Comparison of ENCODE assay signal across 26 mouse cellular contexts in the genomic region with DNA sequence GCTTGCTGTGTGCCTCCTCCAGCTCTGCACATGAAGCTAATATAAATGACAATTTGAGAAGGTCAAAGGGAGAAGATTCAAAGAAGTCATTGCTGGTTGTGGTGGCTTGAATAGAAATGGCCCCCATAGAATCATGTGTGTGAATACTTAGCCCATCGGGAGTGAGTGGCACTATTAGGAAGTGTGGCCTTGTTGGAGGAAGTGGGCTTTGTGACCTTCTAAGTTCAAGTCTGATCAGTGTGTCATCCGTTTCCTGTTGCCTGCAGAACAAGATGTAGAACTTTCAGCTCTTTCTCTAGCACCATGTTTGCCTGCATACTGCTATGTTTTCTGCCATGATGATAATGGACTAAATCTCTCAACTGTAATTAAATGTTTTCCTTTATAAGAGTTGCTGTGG. TPM values are rescaled to one million over a fixed set of nuclear protein-coding genes. Genes with fewer than 3 reads are reported as not detected.
DNase-seq lines count a peak whose midpoint lies in the region; ATAC-seq lines count a peak whose summit lies in the region.
"Had no signal": no experiment of that assay in that cellular context is flagged by ENCODE, and none has a peak within 500 bp of the region (broad histone marks: within the 10 kb centered on the region; RNA-seq: fewer than 3 reads in every experiment).

No protein-coding gene starts in this region.

- H3K36me3 ChIP-seq in midbrain, embryonic 13.5 days: no peaks in the 10 kb centered on the region
- H3K36me3 ChIP-seq: embryonic facial prominence, embryonic 10.5 days; embryonic facial prominence, embryonic 12.5 days had no signal

- H3K4me2 ChIP-seq in midbrain, embryonic 13.5 days (replicated peaks): no peak overlapping the region
- H3K4me2 ChIP-seq: embryonic facial prominence, embryonic 12.5 days had no signal

- H3K4me3 ChIP-seq in midbrain, embryonic 13.5 days (replicated peaks): no peak overlapping the region
- H3K4me3 ChIP-seq: embryonic facial prominence, embryonic 10.5 days; embryonic facial prominence, embryonic 12.5 days had no signal

- H3K4me1 ChIP-seq in midbrain, embryonic 13.5 days (replicated peaks): no peaks in the 10 kb centered on the region
- H3K4me1 ChIP-seq: embryonic facial prominence, embryonic 10.5 days; embryonic facial prominence, embryonic 12.5 days had no signal

- no peaks in the 10 kb centered on the region for H3K9me3 ChIP-seq in midbrain, embryonic 13.5 days
- H3K9me3 ChIP-seq: embryonic facial prominence, embryonic 10.5 days; embryonic facial prominence, embryonic 12.5 days had no signal

- peak; percentile 19 for DNase-seq in A20 (ENCODE audit: low read depth, low spot score)
- no peak for DNase-seq in embryo, embryonic 10.5 days (ENCODE audit: low spot score)
- DNase-seq in kidney, adult 11 months: no peak
- DNase-seq: adrenal gland, adult 2 months; adrenal gland, postnatal 10 days; adrenal gland, postnatal 25 days; cerebellum, adult 11 months; cerebellum, adult 18-20 months; cerebellum, adult 8-10 months; cerebellum, adult 9-11 months; cerebellum, postnatal 14 days; cerebellum, postnatal 36 days had no signal

- peak; percentile 54 for ATAC-seq in megakaryocyte, adult 5-6 weeks (ENCODE audit: poor library complexity, severe bottlenecking)
- no peak for ATAC-seq in midbrain, embryonic 13.5 days
- ATAC-seq: forebrain, embryonic 14.5 days; forebrain, embryonic 16.5 days had no signal

- no peak overlapping the region for H3K9ac ChIP-seq in midbrain, embryonic 13.5 days (replicated peaks)
- H3K9ac ChIP-seq: embryonic facial prominence, embryonic 12.5 days had no signal

- 88% methylated on average over 2 of the region's 2 CpGs for WGBS in midbrain, embryonic 13.5 days

- peaks cover 20% of the 10 kb centered on the region for H3K27me3 ChIP-seq in midbrain, embryonic 13.5 days

- no peak overlapping the region for H3K27ac ChIP-seq in midbrain, embryonic 13.5 days
- H3K27ac ChIP-seq: embryonic facial prominence, embryonic 10.5 days; embryonic facial prominence, embryonic 12.5 days had no signal

RNA-seq across cellular contexts. Expression of gene Pmis2, which starts 12.0 kb away (rescaled TPM):
- not detected in 2 replicates for total RNA-seq in megakaryocyte, adult 5-6 weeks (2015)
- not detected in 2 replicates for total RNA-seq in megakaryocyte, adult 5-6 weeks (2017)
- polyA plus RNA-seq in midbrain, embryonic 13.5 days (2015; fragmentation: Nextera tagmentation; extraction: Ambion mirVana): not detected in 2 replicates
- total RNA-seq: adrenal gland, adult 2 months; adrenal gland, postnatal 10 days; adrenal gland, postnatal 25 days; adrenal gland, postnatal 4 days; common myeloid progenitor, adult 5-6 weeks; MEL had no signal
- polyA plus RNA-seq: adrenal gland, adult 2 months; brain, embryonic 14.5 days; C2C12; embryonic facial prominence, embryonic 10.5 days; embryonic facial prominence, embryonic 12.5 days; embryonic facial prominence, embryonic 14.5 days; forebrain, embryonic 11.5 days; forebrain, embryonic 14.5 days; forebrain, embryonic 16.5 days; frontal cortex, adult 2 months had no signal

RNA-seq across cellular contexts. Expression of gene 2200002J24Rik, which starts 15.3 kb away (rescaled TPM):
- total RNA-seq in megakaryocyte, adult 5-6 weeks (2015): not detected in 2 replicates
- total RNA-seq in megakaryocyte, adult 5-6 weeks (2017): not detected in 2 replicates
- polyA plus RNA-seq in midbrain, embryonic 13.5 days (2015; fragmentation: Nextera tagmentation; extraction: Ambion mirVana): not detected in 2 replicates
- total RNA-seq: common myeloid progenitor, adult 5-6 weeks; MEL had no signal
- polyA plus RNA-seq: brain, embryonic 14.5 days; C2C12; embryonic facial prominence, embryonic 10.5 days; embryonic facial prominence, embryonic 12.5 days; forebrain, embryonic 11.5 days; forebrain, embryonic 14.5 days; forebrain, embryonic 16.5 days; frontal cortex, adult 2 months had no signal

RNA-seq across cellular contexts. Expression of gene Haus5, which starts 18.6 kb away (rescaled TPM):
- 22.4 and 22.9 TPM in 2 replicates for total RNA-seq in megakaryocyte, adult 5-6 weeks (2015)
- 17.0 and 18.7 TPM in 2 replicates for total RNA-seq in megakaryocyte, adult 5-6 weeks (2017)
- 34.2 and 37.0 TPM in 2 replicates for polyA plus RNA-seq in midbrain, embryonic 13.5 days (2015; fragmentation: Nextera tagmentation; extraction: Ambion mirVana)

RNA-seq across cellular contexts. Expression of gene Atp4a, which starts 28.6 kb away (rescaled TPM):
- total RNA-seq in megakaryocyte, adult 5-6 weeks (2015): 0.71 and 1.3 TPM in 2 replicates
- total RNA-seq in megakaryocyte, adult 5-6 weeks (2017): 0.04 TPM in 1 of 2 replicates, not detected in the other
- polyA plus RNA-seq in midbrain, embryonic 13.5 days (2015; fragmentation: Nextera tagmentation; extraction: Ambion mirVana): 0.62 and 1.3 TPM in 2 replicates
- polyA plus RNA-seq: C2C12 had no signal

RNA-seq across cellular contexts. Expression of gene Rbm42, which starts 33.3 kb away (rescaled TPM):
- 50.2 and 50.4 TPM in 2 replicates for total RNA-seq in megakaryocyte, adult 5-6 weeks (2015)
- 41.3 and 46.6 TPM in 2 replicates for total RNA-seq in megakaryocyte, adult 5-6 weeks (2017)
- 130 and 153 TPM in 2 replicates for polyA plus RNA-seq in midbrain, embryonic 13.5 days (2015; fragmentation: Nextera tagmentation; extraction: Ambion mirVana)
